Mouse (Mus musculus) small intestine, adult 2 months (tissue): ENCODE measurements around the gene Vps72.

Experiments used
- CTCF ChIP-seq: fragments of 200-500 bp; IDR thresholded peaks from 2 replicates; pipeline ENCODE4 v1.5.1; 2012; ENCODE audit warnings: low read depth, mild to moderate bottlenecking, control low read depth, inconsistent platforms, low read length, moderate library complexity, mixed read lengths; ENCODE audit not compliant: insufficient replicate concordance, insufficient read length; ENCODE audit errors: extremely low read depth
- POLR2A ChIP-seq: fragments of 200-500 bp; IDR thresholded peaks from 2 replicates; pipeline ENCODE4 v1.6.1; 2012; ENCODE audit warnings: low read depth, mild to moderate bottlenecking, control low read depth, inconsistent platforms, low read length, moderate library complexity

DNA sequence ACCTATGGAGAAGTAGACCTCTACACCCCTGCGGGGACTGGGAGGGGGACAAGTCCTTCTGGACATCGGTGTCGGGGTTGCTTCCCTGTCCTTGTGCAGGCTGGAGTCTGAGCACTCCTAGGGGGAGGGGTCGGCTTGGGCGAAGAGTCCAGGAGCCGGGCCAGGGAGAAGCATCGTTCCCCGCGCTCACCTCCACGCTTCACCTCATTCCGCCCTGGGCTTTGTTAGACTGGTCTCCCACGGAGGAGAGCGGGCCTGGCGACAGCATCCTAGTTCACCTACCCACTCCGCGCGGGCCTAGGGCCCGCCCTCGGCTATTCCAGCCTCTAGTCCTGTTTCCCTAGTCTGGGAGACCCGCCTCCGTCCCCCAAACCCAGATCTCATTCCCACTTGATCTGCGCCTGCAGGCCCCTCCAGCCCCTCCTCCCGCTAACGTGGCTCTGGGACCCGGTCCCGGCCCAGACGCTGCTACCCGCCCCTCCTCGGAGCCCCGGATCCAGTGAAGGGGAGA lies 50.3 kb downstream of the Vps72 start:
- TF ChIP-seq POLR2A (no peak), CTCF (no peak)
